Mouse (Mus musculus): ENCODE measurements around the gene Smg1. TPM values are rescaled to one million over a fixed set of nuclear protein-coding genes. Genes with fewer than 3 reads are reported as not detected.
A peak's percentile ranks its signal among the peaks of the same experiment; 100 is the strongest.

The Smg1 gene
- polyA plus RNA-seq, 1 experiment from 2014 or later = 18.0 TPM

- H3K4me1 ChIP-seq (replicated peaks) = no peaks in the 10 kb centered on the region
- no peaks in the 10 kb centered on the region for H3K36me3 ChIP-seq
- H3K9me3 ChIP-seq = no peaks in the 10 kb centered on the region
- 82% methylated on average over 7 of the region's 7 CpGs for WGBS
- no peaks in the 10 kb centered on the region for H3K27me3 ChIP-seq (replicated peaks)
- ATAC-seq = peak; percentile 43; the same call in 1 of the 2 replicates
- H3K27ac ChIP-seq = no peak overlapping the region; the same call in 1 of the 2 replicates
- H3K4me2 ChIP-seq (replicated peaks) = no peak overlapping the region
- H3K9ac ChIP-seq = no peak overlapping the region
- no peak overlapping the region for H3K4me3 ChIP-seq (replicated peaks)
Observed at GRCm38 (mm10) chr7:118259676-118260305, 16.3 kb upstream of the Smg1 start.

- Histone ChIP-seq H3K9ac (no peak overlapping the region), H3K4me1 (replicated peaks) (0 out of 2 replicates have a peak, but pooled peaks cover 3% of the 10 kb centered on the region), H3K4me2 (replicated peaks) (no peak overlapping the region), H3K9me3 (no peaks in the 10 kb centered on the region), H3K36me3 (no peaks in the 10 kb centered on the region), H3K4me3 (replicated peaks) (no peak overlapping the region), H3K27ac (no peak overlapping the region), H3K27me3 (replicated peaks) (no peaks in the 10 kb centered on the region)
- ATAC-seq = no peak
Observed at GRCm38 (mm10) chr7:118258451-118258850, 15.0 kb upstream of the Smg1 start.

- H3K27me3 ChIP-seq (replicated peaks) = no peaks in the 10 kb centered on the region
- H3K4me2 ChIP-seq (replicated peaks) = no peak overlapping the region
- H3K36me3 ChIP-seq = no peaks in the 10 kb centered on the region
- 81% methylated on average over 6 of the region's 6 CpGs for WGBS
- no peak overlapping the region for H3K27ac ChIP-seq
- H3K4me3 ChIP-seq (replicated peaks) = no peak overlapping the region
- H3K9me3 ChIP-seq = no peaks in the 10 kb centered on the region
- 0 out of 2 replicates have a peak, but pooled peaks cover 9% of the 10 kb centered on the region for H3K4me1 ChIP-seq (replicated peaks)
- no peak overlapping the region for H3K9ac ChIP-seq
- no peak for ATAC-seq
Observed at GRCm38 (mm10) chr7:118256740-118257139, 13.3 kb upstream of the Smg1 start.

GRCm38 (mm10) chr7:118254460-118254859 is 11.0 kb upstream of the Smg1 start:
- Histone ChIP-seq H3K4me3 (replicated peaks) (no peak overlapping the region), H3K9me3 (no peaks in the 10 kb centered on the region), H3K4me2 (replicated peaks) (no peak overlapping the region), H3K9ac (no peak overlapping the region), H3K27ac (no peak overlapping the region), H3K36me3 (no peaks in the 10 kb centered on the region), H3K4me1 (replicated peaks) (0 out of 2 replicates have a peak, but pooled peaks cover 12% of the 10 kb centered on the region), H3K27me3 (replicated peaks) (no peaks in the 10 kb centered on the region)
- WGBS = 64% methylated on average over 8 of the region's 8 CpGs
- ATAC-seq = no peak

- H3K4me2 ChIP-seq (replicated peaks) = no peak overlapping the region
- H3K9ac ChIP-seq = no peak overlapping the region
- H3K27me3 ChIP-seq (replicated peaks) = no peaks in the 10 kb centered on the region
- H3K36me3 ChIP-seq = no peaks in the 10 kb centered on the region
- ATAC-seq = no peak
- H3K4me3 ChIP-seq (replicated peaks) = no peak overlapping the region
- H3K27ac ChIP-seq = no peak overlapping the region
- H3K4me1 ChIP-seq (replicated peaks) = 0 out of 2 replicates have a peak, but pooled peaks cover 12% of the 10 kb centered on the region
- 60% methylated on average over 4 of the region's 4 CpGs for WGBS
- H3K9me3 ChIP-seq = no peaks in the 10 kb centered on the region
Observed at GRCm38 (mm10) chr7:118254015-118254414, 10.5 kb upstream of the Smg1 start.

GRCm38 (mm10) chr7:118252979-118253378 is 9.5 kb upstream of the Smg1 start:
- Histone ChIP-seq H3K36me3 (no peaks in the 10 kb centered on the region), H3K4me2 (replicated peaks) (no peak overlapping the region), H3K9ac (no peak overlapping the region), H3K27ac (no peak overlapping the region), H3K27me3 (replicated peaks) (no peaks in the 10 kb centered on the region), H3K4me1 (replicated peaks) (0 out of 2 replicates have a peak, but pooled peaks cover 12% of the 10 kb centered on the region), H3K4me3 (replicated peaks) (no peak overlapping the region), H3K9me3 (no peaks in the 10 kb centered on the region)
- 71% methylated on average over 3 of the region's 3 CpGs for WGBS
- no peak for ATAC-seq

- Histone ChIP-seq H3K9me3 (no peaks in the 10 kb centered on the region), H3K4me1 (replicated peaks) (0 out of 2 replicates have a peak, but pooled peaks cover 12% of the 10 kb centered on the region), H3K4me2 (replicated peaks) (no peak overlapping the region), H3K4me3 (replicated peaks) (no peak overlapping the region), H3K9ac (no peak overlapping the region), H3K27ac (no peak overlapping the region), H3K36me3 (no peaks in the 10 kb centered on the region), H3K27me3 (replicated peaks) (no peaks in the 10 kb centered on the region)
- 24% methylated on average over 4 of the region's 4 CpGs for WGBS
- peak; percentile 65 for ATAC-seq
Observed at GRCm38 (mm10) chr7:118252349-118252748, 8.9 kb upstream of the Smg1 start.

- Histone ChIP-seq H3K4me2 (replicated peaks) (no peak overlapping the region), H3K9ac (no peak overlapping the region), H3K27me3 (replicated peaks) (no peaks in the 10 kb centered on the region), H3K27ac (no peak overlapping the region), H3K36me3 (no peaks in the 10 kb centered on the region), H3K4me1 (replicated peaks) (0 out of 2 replicates have a peak, but pooled peaks cover 12% of the 10 kb centered on the region), H3K4me3 (replicated peaks) (no peak overlapping the region), H3K9me3 (no peaks in the 10 kb centered on the region)
- 95% methylated on average over 2 of the region's 2 CpGs for WGBS
- no peak for ATAC-seq
Observed at GRCm38 (mm10) chr7:118251392-118252170, 8.1 kb upstream of the Smg1 start.

GRCm38 (mm10) chr7:118250482-118251160 is 7.2 kb upstream of the Smg1 start:
- H3K36me3 ChIP-seq = no peaks in the 10 kb centered on the region
- no peak overlapping the region for H3K9ac ChIP-seq
- ATAC-seq = peak; percentile 74
- H3K9me3 ChIP-seq = no peaks in the 10 kb centered on the region
- H3K27me3 ChIP-seq (replicated peaks) = no peaks in the 10 kb centered on the region
- H3K27ac ChIP-seq = peak overlapping the region; percentile 42; the same call in 1 of the 2 replicates
- H3K4me3 ChIP-seq (replicated peaks) = no peak overlapping the region
- peak overlapping the region; percentile 1; the same call in 1 of the 2 replicates for H3K4me2 ChIP-seq (replicated peaks)
- 59% methylated on average over 4 of the region's 4 CpGs for WGBS
- H3K4me1 ChIP-seq (replicated peaks) = 0 out of 2 replicates have a peak, but pooled peaks cover 12% of the 10 kb centered on the region

GRCm38 (mm10) chr7:118249563-118249962 is 6.1 kb upstream of the Smg1 start:
- Histone ChIP-seq H3K9me3 (no peaks in the 10 kb centered on the region), H3K27me3 (replicated peaks) (no peaks in the 10 kb centered on the region), H3K36me3 (no peaks in the 10 kb centered on the region), H3K4me1 (replicated peaks) (0 out of 2 replicates have a peak, but pooled peaks cover 12% of the 10 kb centered on the region), H3K27ac (no peak overlapping the region), H3K4me3 (replicated peaks) (no peak overlapping the region), H3K4me2 (replicated peaks) (no peak overlapping the region), H3K9ac (no peak overlapping the region)
- ATAC-seq = no peak
- 91% methylated on average over 2 of the region's 2 CpGs for WGBS

- 0 out of 2 replicates have a peak, but pooled peaks cover 9% of the 10 kb centered on the region for H3K4me1 ChIP-seq (replicated peaks)
- H3K36me3 ChIP-seq = no peaks in the 10 kb centered on the region
- H3K27ac ChIP-seq = no peak overlapping the region
- no peak for ATAC-seq
- H3K4me3 ChIP-seq (replicated peaks) = no peak overlapping the region
- no peak overlapping the region for H3K4me2 ChIP-seq (replicated peaks)
- H3K27me3 ChIP-seq (replicated peaks) = no peaks in the 10 kb centered on the region
- 72% methylated on average over 8 of the region's 8 CpGs for WGBS
- no peaks in the 10 kb centered on the region for H3K9me3 ChIP-seq
- H3K9ac ChIP-seq = no peak overlapping the region
Observed at GRCm38 (mm10) chr7:118248069-118248468, 4.6 kb upstream of the Smg1 start.

GRCm38 (mm10) chr7:118245260-118245659 is 1.8 kb upstream of the Smg1 start:
- no peak for ATAC-seq
- Histone ChIP-seq H3K9me3 (no peaks in the 10 kb centered on the region), H3K27me3 (replicated peaks) (no peaks in the 10 kb centered on the region), H3K36me3 (no peaks in the 10 kb centered on the region), H3K9ac (no peak overlapping the region), H3K27ac (no peak overlapping the region), H3K4me2 (replicated peaks) (no peak overlapping the region), H3K4me3 (replicated peaks) (no peak overlapping the region), H3K4me1 (replicated peaks) (peaks cover 2% of the 10 kb centered on the region; the same call in 1 of the 2 replicates)
- 93% methylated on average over 3 of the region's 3 CpGs for WGBS
